ENCODE assay signal across 13 mouse cellular contexts in the genomic region with DNA sequence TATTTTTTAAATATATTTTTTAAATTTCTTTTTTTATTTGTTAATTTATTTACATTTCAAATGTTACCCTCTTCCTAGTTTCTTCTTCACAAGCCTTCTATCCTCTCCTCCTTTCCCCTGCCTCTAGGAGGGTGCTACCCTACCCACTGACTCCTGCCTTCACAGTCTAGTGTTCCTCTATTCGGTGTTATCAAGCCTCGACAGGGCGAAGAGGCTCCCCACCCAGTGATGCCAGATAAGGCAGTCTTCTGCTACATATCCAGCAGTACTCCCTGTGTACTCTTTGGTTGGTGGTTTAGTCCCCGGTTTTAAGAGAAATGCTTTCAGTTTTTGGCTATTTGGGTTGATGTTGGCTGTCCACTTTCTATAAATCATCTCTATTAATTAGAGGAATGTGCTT.
"Had no signal": no experiment of that assay in that cellular context is flagged by ENCODE, and none has a peak within 500 bp of the region (broad histone marks: within the 10 kb centered on the region; RNA-seq: fewer than 3 reads in every experiment).

No protein-coding gene starts in this region.

- H3K4me1 ChIP-seq: intestine, embryonic 15.5 days; limb, embryonic 12.5 days; lung, embryonic 15.5 days; megakaryocyte, embryonic 14.5 days; midbrain, embryonic 15.5 days; neural tube, embryonic 12.5 days had no signal

- H3K4me2 ChIP-seq: intestine, embryonic 15.5 days; limb, embryonic 12.5 days; lung, embryonic 15.5 days; midbrain, embryonic 11.5 days; midbrain, embryonic 15.5 days; neural tube, embryonic 12.5 days had no signal

- ATAC-seq: intestine, embryonic 15.5 days; midbrain, embryonic 15.5 days had no signal

- H3K27ac ChIP-seq: intestine, embryonic 15.5 days; limb, embryonic 12.5 days; lung, embryonic 15.5 days; macrophage; midbrain, embryonic 15.5 days; neural tube, embryonic 12.5 days had no signal

- DNase-seq: kidney, adult 18-20 months; kidney, postnatal 14 days; layer of hippocampus, postnatal 36 days; lung, postnatal 14 days; thymus, postnatal 14 days had no signal

- H3K4me3 ChIP-seq: intestine, embryonic 15.5 days; limb, embryonic 12.5 days; lung, embryonic 15.5 days; megakaryocyte, embryonic 14.5 days; midbrain, embryonic 15.5 days; neural tube, embryonic 12.5 days had no signal

- H3K36me3 ChIP-seq: intestine, embryonic 15.5 days; limb, embryonic 12.5 days; lung, embryonic 15.5 days; midbrain, embryonic 15.5 days; neural tube, embryonic 12.5 days had no signal

- H3K27me3 ChIP-seq: intestine, embryonic 15.5 days; limb, embryonic 12.5 days; lung, embryonic 15.5 days; megakaryocyte, embryonic 14.5 days; midbrain, embryonic 15.5 days; neural tube, embryonic 12.5 days had no signal

- H3K9me3 ChIP-seq: intestine, embryonic 15.5 days; limb, embryonic 12.5 days; lung, embryonic 15.5 days; megakaryocyte, embryonic 14.5 days; midbrain, embryonic 15.5 days; neural tube, embryonic 12.5 days had no signal

- H3K9ac ChIP-seq: intestine, embryonic 15.5 days; limb, embryonic 12.5 days; lung, embryonic 15.5 days; midbrain, embryonic 15.5 days; neural tube, embryonic 12.5 days had no signal
